In the genomic region with DNA sequence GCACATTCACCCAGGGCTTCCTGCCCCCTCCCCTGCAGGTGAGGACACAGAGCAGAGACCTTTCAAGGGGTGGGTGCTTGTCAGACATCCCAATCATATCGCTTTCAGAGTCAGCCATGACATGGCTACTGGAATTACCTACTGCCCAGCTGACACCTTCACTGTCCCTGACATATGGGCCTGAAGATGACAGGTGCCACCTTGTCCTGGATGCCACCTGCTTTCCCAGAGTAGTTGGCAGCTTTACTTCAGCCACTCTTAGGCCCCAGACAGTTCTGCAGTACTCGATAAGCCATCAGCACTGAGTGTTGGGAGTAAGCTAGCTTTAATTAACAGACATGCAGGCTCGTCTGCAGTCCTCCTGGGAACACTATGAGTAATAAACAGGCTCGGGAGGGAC, we compare ENCODE assay signal across 19 mouse cellular contexts.
DNase-seq lines count a peak whose midpoint lies in the region; ATAC-seq and TF ChIP-seq lines count a peak whose summit lies in the region.
"Had no signal": no experiment of that assay in that cellular context is flagged by ENCODE, and none has a peak within 500 bp of the region (broad histone marks: within the 10 kb centered on the region; RNA-seq: fewer than 3 reads in every experiment).

No protein-coding gene starts in this region.

- no peak for TF ChIP-seq CTCF in cerebellum, adult 2 months (IDR thresholded peaks at IDR 0.05; ENCODE audit: borderline replicate concordance, insufficient read depth, low read depth, low read length)
- TF ChIP-seq CTCF in liver, postnatal 0 days (IDR thresholded peaks at IDR 0.05; ENCODE audit: low read depth), result no peak

- H3K4me1 ChIP-seq in cerebellum, adult 2 months (ENCODE audit: control insufficient read depth, insufficient read depth, low read length), result peaks cover 11% of the 10 kb centered on the region
- no peaks in the 10 kb centered on the region for H3K4me1 ChIP-seq in liver, postnatal 0 days (ENCODE audit: insufficient read depth)
- H3K4me1 ChIP-seq: intestine, embryonic 15.5 days had no signal

- H3K27ac ChIP-seq in cerebellum, adult 2 months (ENCODE audit: insufficient read depth, low read length), result no peak overlapping the region
- H3K27ac ChIP-seq in liver, postnatal 0 days (ENCODE audit: low read depth), result no peak overlapping the region
- H3K27ac ChIP-seq: embryonic facial prominence, embryonic 12.5 days; forebrain, embryonic 12.5 days; hindbrain, embryonic 10.5 days; hindbrain, embryonic 14.5 days; intestine, embryonic 15.5 days had no signal

- no peak overlapping the region for H3K4me2 ChIP-seq in liver, postnatal 0 days (ENCODE audit: low read depth, low read length)
- H3K4me2 ChIP-seq: embryonic facial prominence, embryonic 12.5 days; forebrain, embryonic 12.5 days; heart, embryonic 12.5 days; hindbrain, embryonic 14.5 days; intestine, embryonic 15.5 days had no signal

- no peaks in the 10 kb centered on the region for H3K9me3 ChIP-seq in liver, postnatal 0 days (ENCODE audit: low read length)
- H3K9me3 ChIP-seq: embryonic facial prominence, embryonic 12.5 days; forebrain, embryonic 12.5 days; heart, embryonic 12.5 days; hindbrain, embryonic 10.5 days; intestine, embryonic 15.5 days had no signal

- no peak for TF ChIP-seq EP300 in liver, postnatal 0 days (IDR thresholded peaks at IDR 0.05; ENCODE audit: low read depth)

- no peak for TF ChIP-seq POLR2A in cerebellum, adult 2 months (IDR thresholded peaks at IDR 0.05; ENCODE audit: borderline replicate concordance, insufficient read depth, low read length)

- no peaks in the 10 kb centered on the region for H3K36me3 ChIP-seq in liver, postnatal 0 days (replicated peaks; ENCODE audit: insufficient read depth, low read length)
- H3K36me3 ChIP-seq: embryonic facial prominence, embryonic 12.5 days; forebrain, embryonic 12.5 days; heart, embryonic 12.5 days; hindbrain, embryonic 10.5 days; intestine, embryonic 15.5 days had no signal

- 39% methylated on average over 4 of the region's 4 CpGs for WGBS in cerebellum, adult 2 months
- 73% methylated on average over 4 of the region's 4 CpGs for WGBS in liver, postnatal 0 days (ENCODE audit: insufficient replicate concordance)

- no peak for ATAC-seq in liver, postnatal 0 days
- no peak for ATAC-seq in activated CD4-positive, CD25-positive, alpha-beta regulatory T cell, adult 4 months
- ATAC-seq: forebrain, embryonic 16.5 days; intestine, embryonic 15.5 days had no signal

- H3K27me3 ChIP-seq in cerebellum, adult 2 months (ENCODE audit: control insufficient read depth, insufficient read depth, low read length), result no peaks in the 10 kb centered on the region
- H3K27me3 ChIP-seq in liver, postnatal 0 days (ENCODE audit: insufficient read depth, low read length), result no peaks in the 10 kb centered on the region
- H3K27me3 ChIP-seq: CH12.LX; embryonic facial prominence, embryonic 12.5 days; forebrain, embryonic 12.5 days; heart, embryonic 12.5 days; intestine, embryonic 15.5 days had no signal

- no peak overlapping the region for H3K4me3 ChIP-seq in cerebellum, adult 2 months (replicated peaks; ENCODE audit: insufficient read depth, low read depth, low read length)
- H3K4me3 ChIP-seq in liver, postnatal 0 days (ENCODE audit: low read depth, low read length), result no peak overlapping the region
- H3K4me3 ChIP-seq: embryonic facial prominence, embryonic 12.5 days; forebrain, embryonic 12.5 days; heart, embryonic 12.5 days; hindbrain, embryonic 10.5 days; intestine, embryonic 15.5 days had no signal

- no peak overlapping the region for H3K9ac ChIP-seq in liver, postnatal 0 days (replicated peaks)
- H3K9ac ChIP-seq: embryonic facial prominence, embryonic 12.5 days; forebrain, embryonic 12.5 days; heart, embryonic 12.5 days; hindbrain, embryonic 14.5 days; intestine, embryonic 15.5 days had no signal

- peak; percentile 48 for DNase-seq in cerebellum, adult 11-12 months
- no peak for DNase-seq in cerebellum, postnatal 14 days
- peak; percentile 63 for DNase-seq in brain, adult 2 months (ENCODE audit: low read depth, low spot score)
- DNase-seq in cerebellum, adult 2 months, result peak; percentile 48 to 60
- peak; percentile 52 to 58 for DNase-seq in cerebellum, postnatal 25 days
- no peak for DNase-seq in liver, postnatal 0 days
- DNase-seq: adrenal gland, adult 8-10 months; adrenal gland, postnatal 36 days; gastrocnemius, postnatal 10 days; kidney, adult 18-20 months had no signal

Comparison
In these comparisons a context has a peak if more than half of its experiments do, and no peak if none do; other contexts are left out.
1. DNase-seq: peak in cerebellum, adult 11-12 months (single experiment), brain, adult 2 months (single experiment), cerebellum, adult 2 months (2 of 2) and cerebellum, postnatal 25 days (2 of 2); none in cerebellum, postnatal 14 days (0 of 2) and liver, postnatal 0 days (single experiment).